Comparison of ENCODE assay signal across 8 mouse cellular contexts in the genomic region with DNA sequence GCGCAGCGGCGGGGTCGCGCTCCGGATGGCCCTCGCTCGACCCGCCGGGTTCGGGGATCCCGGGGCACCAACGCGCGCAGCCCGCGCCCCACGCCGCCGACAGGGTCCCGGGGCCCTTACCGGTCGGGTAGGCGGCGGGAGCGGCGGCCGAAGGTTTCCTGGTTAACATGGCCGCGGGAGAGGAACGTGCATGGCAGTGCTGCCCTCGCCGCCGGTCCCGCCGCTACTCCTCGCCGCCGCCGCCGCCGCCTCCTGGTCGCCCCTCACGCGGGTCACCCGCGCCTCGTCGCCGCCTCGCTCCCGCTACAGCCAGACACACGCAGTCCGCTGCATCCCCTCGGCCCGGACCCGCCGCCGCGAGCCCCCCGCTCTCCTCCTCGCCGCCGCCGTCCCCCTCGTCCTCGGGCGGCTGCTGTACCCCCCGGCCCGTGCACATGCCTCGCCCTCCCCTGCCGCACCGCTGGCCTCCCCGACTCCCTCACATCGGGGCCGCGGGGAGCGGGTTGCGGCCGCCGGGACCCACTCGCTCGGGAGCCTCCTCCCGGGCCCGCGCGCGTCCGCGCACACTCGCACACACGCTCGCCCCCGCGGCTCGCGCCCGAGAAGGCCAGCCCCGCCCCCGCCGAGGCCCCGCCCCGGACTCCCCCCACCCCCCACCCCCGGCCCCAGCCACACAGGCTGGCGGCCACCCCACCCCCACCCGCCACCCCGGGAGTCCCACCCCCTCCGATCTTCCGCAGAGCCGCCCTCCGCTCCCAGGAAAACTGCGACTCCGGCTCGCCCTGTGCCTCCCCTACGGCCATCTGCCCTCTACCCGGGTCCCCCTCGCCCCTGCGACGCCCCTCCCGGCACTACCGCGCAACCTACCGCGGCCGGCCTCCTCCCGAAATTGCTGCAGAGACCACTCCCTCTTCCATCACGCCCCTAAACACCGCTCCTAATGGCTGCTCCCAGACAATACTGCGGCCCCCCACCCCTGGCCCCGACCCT. TPM values are rescaled to one million over a fixed set of nuclear protein-coding genes. Genes with fewer than 3 reads are reported as not detected.
A peak's percentile ranks its signal among the peaks of the same experiment; 100 is the strongest.
DNase-seq lines count a peak whose midpoint lies in the region; ATAC-seq and TF ChIP-seq lines count a peak whose summit lies in the region.

No protein-coding gene starts in this region.

- peaks cover 39% of the 10 kb centered on the region for H3K4me1 ChIP-seq in embryonic facial prominence, embryonic 13.5 days
- H3K4me1 ChIP-seq in heart, embryonic 11.5 days (ENCODE audit: control insufficient read depth, insufficient read depth, low read length): peaks cover 29% of the 10 kb centered on the region
- peaks cover 45% of the 10 kb centered on the region for H3K4me1 ChIP-seq in kidney, embryonic 15.5 days
- H3K4me1 ChIP-seq in liver, embryonic 11.5 days (replicated peaks; ENCODE audit: control insufficient read depth, insufficient read depth, low read length): peaks cover 21% of the 10 kb centered on the region

- H3K4me2 ChIP-seq in embryonic facial prominence, embryonic 13.5 days: peak overlapping the region; percentile 98
- peak overlapping the region; percentile 96 for H3K4me2 ChIP-seq in heart, embryonic 11.5 days
- H3K4me2 ChIP-seq in kidney, embryonic 15.5 days: peak overlapping the region; percentile 90
- peak overlapping the region; percentile 88 for H3K4me2 ChIP-seq in liver, embryonic 11.5 days
- peak overlapping the region; percentile 100 for H3K4me2 ChIP-seq in myocyte (ENCODE audit: low read depth)

- peaks cover 42% of the 10 kb centered on the region for H3K79me2 ChIP-seq in myocyte (ENCODE audit: control insufficient read depth, insufficient read depth)

- H3K4me3 ChIP-seq in embryonic facial prominence, embryonic 13.5 days: peak overlapping the region; percentile 90
- H3K4me3 ChIP-seq in heart, embryonic 11.5 days (ENCODE audit: low read depth, low read length): peak overlapping the region; percentile 97
- peak overlapping the region; percentile 93 for H3K4me3 ChIP-seq in kidney, embryonic 15.5 days (replicated peaks)
- H3K4me3 ChIP-seq in liver, embryonic 11.5 days (ENCODE audit: low read depth, low read length): peak overlapping the region; percentile 84
- peak overlapping the region; percentile 85 for H3K4me3 ChIP-seq in myocyte

- under 1% methylated on average over 62 of the region's 130 CpGs for WGBS in embryonic facial prominence, embryonic 13.5 days
- WGBS in heart, embryonic 11.5 days (ENCODE audit: insufficient replicate concordance): under 1% methylated on average over 94 of the region's 130 CpGs
- WGBS in kidney, embryonic 15.5 days: under 1% methylated on average over 117 of the region's 130 CpGs
- WGBS in liver, embryonic 11.5 days: under 1% methylated on average over 84 of the region's 130 CpGs

- peak overlapping the region; percentile 98 for H3K9ac ChIP-seq in embryonic facial prominence, embryonic 13.5 days
- H3K9ac ChIP-seq in heart, embryonic 11.5 days (ENCODE audit: low read depth, low read length): peak overlapping the region; percentile 100
- H3K9ac ChIP-seq in kidney, embryonic 15.5 days: peak overlapping the region; percentile 94
- peak overlapping the region; percentile 93 for H3K9ac ChIP-seq in liver, embryonic 11.5 days (ENCODE audit: low read depth, low read length)

- no peaks in the 10 kb centered on the region for H3K9me3 ChIP-seq in embryonic facial prominence, embryonic 13.5 days
- H3K9me3 ChIP-seq in heart, embryonic 11.5 days (replicated peaks; ENCODE audit: control insufficient read depth, low read length): no peaks in the 10 kb centered on the region
- no peaks in the 10 kb centered on the region for H3K9me3 ChIP-seq in kidney, embryonic 15.5 days (replicated peaks)
- H3K9me3 ChIP-seq in liver, embryonic 11.5 days (ENCODE audit: control insufficient read depth, low read length): no peaks in the 10 kb centered on the region

- H3K36me3 ChIP-seq in embryonic facial prominence, embryonic 13.5 days: peaks cover 16% of the 10 kb centered on the region
- H3K36me3 ChIP-seq in heart, embryonic 11.5 days (ENCODE audit: control insufficient read depth, insufficient read depth, low read length): peaks cover 5% of the 10 kb centered on the region
- peaks cover 14% of the 10 kb centered on the region for H3K36me3 ChIP-seq in kidney, embryonic 15.5 days
- H3K36me3 ChIP-seq in liver, embryonic 11.5 days (ENCODE audit: control insufficient read depth, insufficient read depth, low read length): 0 out of 2 replicates have a peak, but pooled peaks cover 4% of the 10 kb centered on the region
- peaks cover 13% of the 10 kb centered on the region for H3K36me3 ChIP-seq in myocyte (ENCODE audit: control insufficient read depth, insufficient read depth)

- no peaks in the 10 kb centered on the region for H3K27me3 ChIP-seq in embryonic facial prominence, embryonic 13.5 days
- no peaks in the 10 kb centered on the region for H3K27me3 ChIP-seq in heart, embryonic 11.5 days (ENCODE audit: control insufficient read depth, insufficient read depth, low read length)
- H3K27me3 ChIP-seq in kidney, embryonic 15.5 days: no peaks in the 10 kb centered on the region
- no peaks in the 10 kb centered on the region for H3K27me3 ChIP-seq in liver, embryonic 11.5 days (replicated peaks; ENCODE audit: control insufficient read depth, insufficient read depth, low read length)
- H3K27me3 ChIP-seq in myocyte (ENCODE audit: control insufficient read depth, insufficient read depth, insufficient read length): no peaks in the 10 kb centered on the region

- H3K27ac ChIP-seq in embryonic facial prominence, embryonic 13.5 days: peak overlapping the region; percentile 97
- peak overlapping the region; percentile 95 for H3K27ac ChIP-seq in heart, embryonic 11.5 days (ENCODE audit: low read depth, low read length)
- H3K27ac ChIP-seq in kidney, embryonic 15.5 days: peak overlapping the region; percentile 98
- peak overlapping the region; percentile 89 for H3K27ac ChIP-seq in liver, embryonic 11.5 days (ENCODE audit: low read depth, low read length)

- TF ChIP-seq POLR2A in myocyte (IDR thresholded peaks at IDR 0.05; ENCODE audit: insufficient read length, low read depth): peak; percentile 69

- peak; percentile 74 for DNase-seq in A20 (ENCODE audit: low read depth, low spot score)
- peak; percentile 85 to 90 for DNase-seq in adrenal gland, postnatal 36 days
- peak; percentile 88 for DNase-seq in liver, embryonic 11.5 days (ENCODE audit: low spot score)
- DNase-seq in spleen, postnatal 36 days (ENCODE audit: low spot score in 2 of 2): peak; percentile 67 to 72

- ATAC-seq in embryonic facial prominence, embryonic 13.5 days (ENCODE audit: insufficient number of reproducible peaks, insufficient read depth, low FRiP score, low TSS enrichment, low read depth): peak; percentile 80
- ATAC-seq in heart, embryonic 11.5 days (replicated peaks; ENCODE audit: insufficient number of reproducible peaks, low FRiP score, low TSS enrichment): peak; percentile 79
- peak; percentile 88 for ATAC-seq in kidney, embryonic 15.5 days (replicated peaks; ENCODE audit: low FRiP score)
- ATAC-seq in liver, embryonic 11.5 days (replicated peaks; ENCODE audit: low FRiP score): peak; percentile 76

- H3ac ChIP-seq in myocyte (ENCODE audit: control insufficient read depth, insufficient read length): peak overlapping the region; percentile 99

TF ChIP-seq in myocyte, 11 proteins besides CTCF, POLR2A, EP300 and RAD21:
- TF ChIP-seq CEBPB (IDR thresholded peaks at IDR 0.05; ENCODE audit: insufficient read depth, poor library complexity, severe bottlenecking) (no peak), MYOG (IDR thresholded peaks at IDR 0.05; ENCODE audit: control insufficient read depth in 1 of 3, insufficient read depth in 1 of 3, insufficient read length in 2 of 3, low read depth in 2 of 3) (peak in 1 of 3 experiments; percentile 47), TCF3 (IDR thresholded peaks at IDR 0.05; ENCODE audit: insufficient read length, low read depth) (no peak), POLR2AphosphoS2 (IDR thresholded peaks at IDR 0.05; ENCODE audit: insufficient read length, low read depth) (peak; percentile 79), USF1 (IDR thresholded peaks at IDR 0.05; ENCODE audit: low read depth) (no peak), E2F4 (IDR thresholded peaks at IDR 0.05; ENCODE audit: insufficient read depth) (no peak), MYOD1 (IDR thresholded peaks at IDR 0.05; ENCODE audit: control insufficient read depth in 1 of 3, insufficient read length in 2 of 3, low read depth in 2 of 3) (peak in 1 of 3 experiments; percentile 24)
TF ChIP-seq in myocyte: peak in this region for 3.

RNA-seq across cellular contexts. Expression of a gene that starts 1.1 kb away (rescaled TPM):
- total RNA-seq in adrenal gland, postnatal 36 days (2021): 10 to 100 TPM; 27.4 to 47.7 TPM
- polyA plus RNA-seq in embryonic facial prominence, embryonic 13.5 days (2015; fragmentation: Nextera tagmentation; extraction: Ambion mirVana): 9.9 and 10.1 TPM in 2 replicates
- polyA plus RNA-seq in heart, embryonic 11.5 days (2014; fragmentation: Nextera tagmentation; extraction: Ambion mirVana): 14.0 and 15.4 TPM in 2 replicates
- 8.4 and 9.3 TPM in 2 replicates for polyA plus RNA-seq in kidney, embryonic 15.5 days (2015; fragmentation: Nextera tagmentation; extraction: Ambion mirVana)
- polyA plus RNA-seq in liver, embryonic 11.5 days (2014; fragmentation: Nextera tagmentation; extraction: Ambion mirVana): 6.0 and 6.1 TPM in 2 replicates
- polyA plus RNA-seq in myocyte (2012; fragmentation: generic; extraction: Trizol): 24.2 TPM

Comparison
In these comparisons a context has a peak if more than half of its experiments do, and no peak if none do; other contexts are left out.
1. Peak in every context shown above with its lines: DNase-seq, ATAC-seq, H3K4me3 ChIP-seq and H3K27ac ChIP-seq.